Mouse (Mus musculus) heart, postnatal 0 days (tissue): ENCODE data around the gene Slc16a9.

Experiments used
- CTCF ChIP-seq: IDR thresholded peaks from 2 replicates; pipeline ENCODE4 v1.5.1; 2016; ENCODE audit warnings: antibody characterized with exemption, control low read depth, low read depth
- EP300 ChIP-seq: IDR thresholded peaks from 2 replicates; pipeline ENCODE4 v1.6.1; 2016; ENCODE audit warnings: antibody characterized with exemption, low read depth

- TF ChIP-seq EP300 (no peak), CTCF (no peak)
Observed at GRCm38 (mm10) chr10:70198951-70199463, 45.9 kb upstream of the Slc16a9 start.
